Mouse (Mus musculus) spleen, adult 12 weeks (tissue): ENCODE results near the gene Ifna14.
"Not testable (repeated sequence)": the region's sequence is repeated elsewhere in the genome, so short reads cannot be mapped to it uniquely, and the experiment has no call there.

Experiments
- DNase-seq: peaks from one replicate; pipeline ENCODE4 v3.0.0; 2022; ENCODE audit warnings: low spot score

The Ifna14 gene

GRCm38 (mm10) chr4:88571698-88572097, at the start of gene Ifna14:
Gene Ifna14, minus strand, starts transcription at chr4:88571798.
- no peak for DNase-seq

GRCm38 (mm10) chr4:88603276-88603675, 31.7 kb upstream of the Ifna14 start, which contains the start of gene Ifna12:
Gene Ifna12, minus strand, starts transcription at chr4:88603376.
- DNase-seq, result no peak

- no peak for DNase-seq
These were observed 20.7 kb upstream of the Ifna14 start, which contains the start of gene Ifna9 for GRCm38 (mm10) chr4:88592285-88592684. Gene Ifna9, minus strand, starts transcription at chr4:88592385.

GRCm38 (mm10) chr4:88561791-88562190, 9.8 kb downstream of the Ifna14 start:
- DNase-seq, result no peak

GRCm38 (mm10) chr4:88558145-88558544, 13.5 kb downstream of the Ifna14 start, which contains the start of gene Ifna15:
Gene Ifna15, minus strand, starts transcription at chr4:88558245.
- DNase-seq, result not testable (repeated sequence)

GRCm38 (mm10) chr4:88550161-88550945, 21.2 kb downstream of the Ifna14 start:
- DNase-seq, result peak; percentile 85

- no peak for DNase-seq
These were observed 23.6 kb downstream of the Ifna14 start for GRCm38 (mm10) chr4:88547986-88548385.

GRCm38 (mm10) chr4:88543649-88544234, 27.9 kb downstream of the Ifna14 start:
- DNase-seq, result no peak

GRCm38 (mm10) chr4:88537328-88537727, 34.3 kb downstream of the Ifna14 start:
- no peak for DNase-seq

GRCm38 (mm10) chr4:88536640-88537039, 35.0 kb downstream of the Ifna14 start:
- no peak for DNase-seq

GRCm38 (mm10) chr4:88535742-88536141, 35.9 kb downstream of the Ifna14 start:
- peak; percentile 19 for DNase-seq

- DNase-seq, result no peak
These were observed 36.7 kb downstream of the Ifna14 start for GRCm38 (mm10) chr4:88534903-88535302.

GRCm38 (mm10) chr4:88533499-88533898, 38.1 kb downstream of the Ifna14 start:
- DNase-seq, result no peak

GRCm38 (mm10) chr4:88530892-88531291, 40.7 kb downstream of the Ifna14 start:
- no peak for DNase-seq

- DNase-seq, result no peak
These were observed 41.3 kb downstream of the Ifna14 start for GRCm38 (mm10) chr4:88530271-88530670.

- no peak for DNase-seq
These were observed 45.1 kb downstream of the Ifna14 start for GRCm38 (mm10) chr4:88526379-88527049.

- no peak for DNase-seq
These were observed 46.2 kb downstream of the Ifna14 start for GRCm38 (mm10) chr4:88525393-88525792.

- DNase-seq, result no peak
These were observed 48.4 kb downstream of the Ifna14 start for GRCm38 (mm10) chr4:88523241-88523640.

GRCm38 (mm10) chr4:88522674-88523073, 48.9 kb downstream of the Ifna14 start, which contains the start of gene Ifnb1:
Gene Ifnb1, minus strand, starts transcription at chr4:88522774.
- no peak for DNase-seq
